Mouse (Mus musculus) brain, embryonic 14.5 days (tissue): ENCODE results near the gene Nt5c1b. TPM values are rescaled to one million over a fixed set of nuclear protein-coding genes. Genes with fewer than 3 reads are reported as not detected.

Source experiments
- DNase-seq: peaks from one replicate; pipeline ENCODE4 v3.0.0-alpha.2; 2011; ENCODE audit warnings: low read depth
- CTCF ChIP-seq: fragments of 200-500 bp; IDR thresholded peaks from 2 replicates; pipeline ENCODE4 v1.5.1; 2012; ENCODE audit warnings: inconsistent platforms, mild to moderate bottlenecking, moderate library complexity, borderline replicate concordance; ENCODE audit not compliant: insufficient read depth, insufficient read length; ENCODE audit errors: extremely low read depth
- POLR2A ChIP-seq: fragments of 200-500 bp; IDR thresholded peaks from 2 replicates; pipeline ENCODE4 v1.6.1; 2012; ENCODE audit warnings: mild to moderate bottlenecking, inconsistent platforms, borderline replicate concordance; ENCODE audit not compliant: poor library complexity, insufficient read depth, insufficient read length, severe bottlenecking; ENCODE audit errors: extremely low read depth
- polyA plus RNA-seq: library from polyadenylated mRNA; depleted of rRNA; stranded (reverse); fragments of >200 nt; gene quantifications from 2 replicates; pipeline ENCODE4 v1.2.3, GENCODE M21; 2012; rRNA removed

Gene Nt5c1b
- polyA plus RNA-seq, 1 experiment = not detected

DNA sequence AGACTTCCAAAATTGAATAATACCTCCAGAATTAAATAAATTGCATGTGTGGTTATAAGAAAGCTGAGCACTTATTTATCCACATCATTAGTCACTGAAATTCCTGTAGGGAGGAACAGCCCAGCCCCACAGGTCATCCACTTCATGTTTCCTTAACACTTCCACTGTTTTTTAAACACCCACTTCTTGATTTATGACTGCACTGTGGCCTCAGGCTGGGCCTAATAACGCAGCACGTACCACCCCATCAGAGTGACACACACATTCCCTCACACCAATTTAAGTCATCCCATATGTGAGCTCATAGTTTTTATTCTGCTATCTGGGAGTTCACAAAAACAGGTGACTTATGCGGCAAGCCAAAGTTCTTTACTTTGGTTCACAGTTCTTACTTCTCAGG lies 52.6 kb downstream of the Nt5c1b start:
- DNase-seq = no peak
- no peak for TF ChIP-seq POLR2A
- no peak for TF ChIP-seq CTCF

DNA sequence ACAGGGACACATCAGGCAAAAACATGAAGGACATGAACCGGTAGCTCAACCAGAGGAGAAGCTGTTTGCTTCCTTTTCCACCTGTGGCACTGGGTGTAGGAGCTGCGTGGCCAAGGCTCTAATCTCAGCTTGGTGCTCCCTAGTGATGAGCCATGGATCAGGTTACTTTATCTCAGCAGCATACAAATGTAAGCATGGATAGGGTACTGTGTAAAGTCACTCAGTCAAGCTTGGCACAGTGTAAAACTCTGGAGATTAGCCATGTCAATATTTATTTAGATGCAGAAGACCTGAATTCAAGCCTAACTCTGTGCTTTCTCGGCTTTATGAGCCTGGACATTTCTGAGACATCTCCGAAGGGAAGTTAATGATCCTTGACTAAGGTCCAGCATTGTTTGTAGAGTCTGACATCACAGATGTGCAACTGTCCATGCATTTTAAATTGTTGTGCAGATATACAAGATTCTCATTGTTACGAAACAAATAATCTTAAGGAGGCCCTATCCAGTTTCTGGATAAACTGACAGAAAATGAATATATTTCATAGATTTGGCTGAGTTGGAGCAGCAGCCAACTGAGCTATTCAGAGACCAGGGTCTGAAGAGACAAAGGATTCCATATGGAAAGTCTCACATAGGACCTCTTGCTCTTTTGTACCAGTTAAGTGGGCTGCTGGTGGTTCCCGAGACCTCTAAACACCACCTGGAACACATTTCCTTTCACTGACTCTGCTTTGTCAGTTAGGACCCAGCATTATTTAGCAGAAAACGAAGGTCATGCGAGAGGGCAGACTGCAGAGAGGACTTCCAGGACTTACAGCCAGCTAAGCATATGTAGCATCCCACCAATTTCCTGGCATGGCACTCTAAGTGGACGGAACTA lies 56.5 kb downstream of the Nt5c1b start:
- TF ChIP-seq CTCF (no peak), POLR2A (no peak)
- no peak for DNase-seq

DNA sequence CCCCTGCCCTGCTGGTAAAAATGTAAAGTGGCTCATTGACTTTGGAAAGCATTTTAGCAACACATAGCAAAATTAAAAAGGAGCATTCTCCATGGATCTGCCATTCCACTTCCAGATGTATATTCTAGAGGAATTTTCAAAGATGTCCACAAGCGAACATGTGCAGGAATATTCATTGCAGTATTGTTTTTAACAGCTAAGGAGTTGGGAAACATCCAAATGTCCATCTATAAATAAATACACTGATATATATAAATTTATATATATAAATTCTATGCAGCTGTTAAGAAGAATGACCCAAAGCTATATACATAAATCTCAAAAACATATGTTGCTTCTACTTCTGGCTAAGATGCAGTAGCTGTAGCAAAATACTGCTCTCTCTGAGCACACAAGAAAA lies 61.2 kb downstream of the Nt5c1b start:
- no peak for TF ChIP-seq POLR2A
- no peak for TF ChIP-seq CTCF
- DNase-seq = no peak

DNA sequence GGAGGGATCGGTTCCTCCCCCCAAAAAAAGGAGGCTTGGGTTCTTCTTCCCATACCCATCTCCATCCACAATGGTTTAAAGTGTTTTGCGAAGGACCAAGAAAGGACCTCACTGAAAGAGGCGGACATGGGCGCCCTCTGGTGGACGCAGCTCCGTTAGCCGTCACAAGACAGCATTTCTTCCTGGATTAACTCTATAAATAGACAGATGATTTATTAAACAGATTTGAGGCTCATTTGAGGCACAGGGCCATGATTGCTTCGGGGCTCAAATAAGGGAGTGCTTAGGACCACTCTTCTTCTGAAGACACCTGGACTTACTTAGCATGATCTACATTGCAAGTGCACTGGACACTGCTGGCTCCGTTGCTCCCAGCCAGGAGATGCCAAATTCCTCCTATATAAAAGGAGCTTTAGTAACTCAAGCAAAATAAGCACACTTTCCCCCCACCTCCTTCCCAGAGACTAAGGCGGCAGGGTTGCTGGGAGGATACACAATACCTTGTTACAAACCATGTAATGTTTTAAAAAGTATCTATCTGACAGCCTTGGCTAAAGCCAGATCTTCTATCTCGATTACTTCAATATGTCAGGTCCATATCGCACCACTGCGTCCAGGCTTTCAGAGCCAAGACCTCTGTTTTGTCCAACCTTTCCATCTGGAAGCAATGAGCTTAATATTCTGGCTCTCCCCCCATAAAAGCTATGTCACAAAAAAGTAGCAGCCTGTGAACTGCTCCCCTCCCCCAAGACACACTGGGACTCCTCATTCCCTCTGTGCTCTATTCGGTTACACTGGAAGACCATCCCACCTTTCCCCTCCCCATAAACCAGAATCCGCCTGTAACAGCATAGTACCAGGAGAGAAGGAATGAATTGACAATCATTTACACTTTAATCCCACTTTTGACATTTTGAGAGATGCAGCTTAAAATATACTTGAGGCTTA lies 68.6 kb downstream of the Nt5c1b start:
- peak; percentile 94 for TF ChIP-seq CTCF
- no peak for TF ChIP-seq POLR2A
- peak; percentile 90 for DNase-seq

Other genes with a start within 250 kb of the Nt5c1b start
- 20.4 and 23.7 TPM in 2 replicates for gene Rdh14, start 20.8 kb downstream of the Nt5c1b start, polyA plus RNA-seq